Mouse (Mus musculus) forebrain, embryonic 10.5 days (tissue): ENCODE measurements around the gene Gm10644. TPM values are rescaled to one million over a fixed set of nuclear protein-coding genes. Genes with fewer than 3 reads are reported as not detected.

Experiments used
- DNase-seq: peaks from one replicate; pipeline ENCODE4 v3.0.0-alpha.2; 2017; ENCODE audit warnings: low spot score; ENCODE audit errors: extremely low spot score
- H3K27ac ChIP-seq: fragments of 300-500 bp; sonication (generic); 2 replicates; pipeline ENCODE4 v1.5.1; 2016; ENCODE audit warnings: mild to moderate bottlenecking
- H3K27me3 ChIP-seq: fragments of 300-500 bp; sonication (generic); 2 replicates; pipeline ENCODE4 v1.6.1; 2016; ENCODE audit warnings: mild to moderate bottlenecking; ENCODE audit not compliant: poor library complexity, severe bottlenecking
- H3K36me3 ChIP-seq: fragments of 300-500 bp; sonication (generic); replicated peaks from 2 replicates; pipeline ENCODE4 v1.6.1; 2016; ENCODE audit warnings: mild to moderate bottlenecking, moderate library complexity
- H3K4me1 ChIP-seq: fragments of 300-500 bp; sonication (generic); 2 replicates; pipeline ENCODE4 v1.6.1; 2016
- H3K4me3 ChIP-seq: fragments of 300-500 bp; sonication (generic); 2 replicates; pipeline ENCODE4 v1.5.1; 2016; ENCODE audit warnings: mild to moderate bottlenecking, moderate library complexity
- H3K9me3 ChIP-seq: fragments of 300-500 bp; sonication (generic); 2 replicates; pipeline ENCODE4 v1.6.1; 2016; ENCODE audit warnings: mild to moderate bottlenecking, moderate library complexity
- WGBS: fragments of 180-500 bp; shearing (Covaris S2); methylation state at CpG from one replicate; pipeline ENCODE4 v1.1.7; 2016; 5-methylcytosine and 5-hydroxymethylcytosine counted together
- polyA plus RNA-seq: library from polyadenylated mRNA; unstranded; fragments of >200 nt; fragmentation: Nextera tagmentation; extraction: Ambion mirVana; gene quantifications from 2 replicates; pipeline ENCODE4 v1.2.1, GENCODE M21; 2016

Gm10644 gene
- polyA plus RNA-seq, 1 experiment from 2014 or later = 0.94 TPM

GRCm38 (mm10) chr8:83976779-83977350 is 21.9 kb upstream of the Gm10644 start:
- DNase-seq = no peak
- Histone ChIP-seq H3K4me3 (peak overlapping the region; percentile 8; the same call in 1 of the 2 replicates), H3K4me1 (peaks cover 44% of the 10 kb centered on the region), H3K27me3 (no peaks in the 10 kb centered on the region), H3K36me3 (peaks cover 49% of the 10 kb centered on the region), H3K27ac (0 out of 2 replicates have a peak overlapping the region, but pooled peaks have one; percentile 22), H3K9me3 (no peaks in the 10 kb centered on the region)
- 95% methylated on average over 5 of the region's 5 CpGs for WGBS

- Histone ChIP-seq H3K9me3 (no peaks in the 10 kb centered on the region), H3K4me1 (peaks cover 50% of the 10 kb centered on the region), H3K27ac (no peak overlapping the region), H3K4me3 (no peak overlapping the region), H3K27me3 (no peaks in the 10 kb centered on the region), H3K36me3 (peaks cover 42% of the 10 kb centered on the region)
- DNase-seq = no peak
- WGBS = 88% methylated on average over 4 of the region's 4 CpGs
Measured at GRCm38 (mm10) chr8:83976101-83976630, 21.2 kb upstream of the Gm10644 start.

GRCm38 (mm10) chr8:83974521-83974920 is 19.5 kb upstream of the Gm10644 start:
- no peak for DNase-seq
- H3K27me3 ChIP-seq = no peaks in the 10 kb centered on the region
- no peak overlapping the region for H3K27ac ChIP-seq
- H3K4me1 ChIP-seq = peaks cover 50% of the 10 kb centered on the region
- WGBS = 87% methylated on average over 4 of the region's 4 CpGs
- H3K4me3 ChIP-seq = peak overlapping the region; percentile 96
- no peaks in the 10 kb centered on the region for H3K9me3 ChIP-seq
- H3K36me3 ChIP-seq = peaks cover 37% of the 10 kb centered on the region

- H3K27me3 ChIP-seq = no peaks in the 10 kb centered on the region
- H3K36me3 ChIP-seq = peaks cover 38% of the 10 kb centered on the region
- peak overlapping the region; percentile 88 for H3K27ac ChIP-seq
- peak overlapping the region; percentile 96 for H3K4me3 ChIP-seq
- 4% methylated on average over 37 of the region's 37 CpGs for WGBS
- H3K4me1 ChIP-seq = peaks cover 49% of the 10 kb centered on the region
- DNase-seq = no peak
- H3K9me3 ChIP-seq = no peaks in the 10 kb centered on the region
Measured at GRCm38 (mm10) chr8:83973161-83974031, 18.4 kb upstream of the Gm10644 start.

- Histone ChIP-seq H3K27ac (peak within 1 kb of the TSS; percentile 88), H3K36me3 (peaks cover 42% of the 10 kb centered on the region), H3K27me3 (no peaks in the 10 kb centered on the region), H3K9me3 (no peaks in the 10 kb centered on the region), H3K4me1 (peaks cover 39% of the 10 kb centered on the region), H3K4me3 (peak within 1 kb of the TSS; percentile 96)
- DNase-seq = peak; percentile 99
- 1% methylated on average over 91 of the region's 94 CpGs for WGBS
Measured at GRCm38 (mm10) chr8:83972150-83973120, 17.4 kb upstream of the Gm10644 start, which contains the start of gene Prkaca. Prkaca (plus strand) TSS chr8:83972993.

- 76% methylated on average over 6 of the region's 6 CpGs for WGBS
- Histone ChIP-seq H3K4me1 (peaks cover 32% of the 10 kb centered on the region), H3K4me3 (peak overlapping the region; percentile 96), H3K9me3 (no peaks in the 10 kb centered on the region), H3K36me3 (peaks cover 50% of the 10 kb centered on the region), H3K27me3 (no peaks in the 10 kb centered on the region), H3K27ac (peak overlapping the region; percentile 88; the same call in 1 of the 2 replicates)
- DNase-seq = no peak
Measured at GRCm38 (mm10) chr8:83971661-83972060, 16.7 kb upstream of the Gm10644 start.

GRCm38 (mm10) chr8:83971121-83971520 is 16.1 kb upstream of the Gm10644 start:
- 93% methylated on average over 4 of the region's 4 CpGs for WGBS
- H3K36me3 ChIP-seq = peaks cover 51% of the 10 kb centered on the region
- H3K27ac ChIP-seq = no peak overlapping the region
- no peak overlapping the region for H3K4me3 ChIP-seq
- H3K27me3 ChIP-seq = no peaks in the 10 kb centered on the region
- H3K9me3 ChIP-seq = no peaks in the 10 kb centered on the region
- H3K4me1 ChIP-seq = peaks cover 31% of the 10 kb centered on the region
- DNase-seq = no peak

GRCm38 (mm10) chr8:83967701-83968100 is 12.7 kb upstream of the Gm10644 start:
- no peaks in the 10 kb centered on the region for H3K9me3 ChIP-seq
- H3K27ac ChIP-seq = no peak overlapping the region
- no peak for DNase-seq
- no peaks in the 10 kb centered on the region for H3K27me3 ChIP-seq
- no peak overlapping the region for H3K4me3 ChIP-seq
- 95% methylated on average over 7 of the region's 7 CpGs for WGBS
- H3K4me1 ChIP-seq = peaks cover 11% of the 10 kb centered on the region
- H3K36me3 ChIP-seq = peaks cover 75% of the 10 kb centered on the region

GRCm38 (mm10) chr8:83964015-83964765 is 9.2 kb upstream of the Gm10644 start:
- 91% methylated on average over 5 of the region's 5 CpGs for WGBS
- DNase-seq = no peak
- no peaks in the 10 kb centered on the region for H3K4me1 ChIP-seq

GRCm38 (mm10) chr8:83956789-83957188 is 1.8 kb upstream of the Gm10644 start:
- Histone ChIP-seq H3K9me3 (no peaks in the 10 kb centered on the region), H3K4me1 (peaks cover 21% of the 10 kb centered on the region), H3K4me3 (peak overlapping the region; percentile 84), H3K27ac (no peak overlapping the region), H3K27me3 (no peaks in the 10 kb centered on the region), H3K36me3 (peaks cover 25% of the 10 kb centered on the region)
- 40% methylated on average over 1 of the region's 1 CpGs for WGBS
- DNase-seq = no peak

More at GRCm38 (mm10) chr8:83964015-83964765, 9.2 kb upstream of the Gm10644 start:
- no peak overlapping the region for H3K27ac ChIP-seq
- H3K27me3 ChIP-seq = no peaks in the 10 kb centered on the region
- no peak overlapping the region for H3K4me3 ChIP-seq
- no peaks in the 10 kb centered on the region for H3K9me3 ChIP-seq
- H3K36me3 ChIP-seq = peaks cover 76% of the 10 kb centered on the region

- Histone ChIP-seq H3K27me3 (no peaks in the 10 kb centered on the region), H3K36me3 (peaks cover 23% of the 10 kb centered on the region), H3K4me3 (peak overlapping the region; percentile 84), H3K27ac (peak overlapping the region; percentile 89), H3K4me1 (peaks cover 21% of the 10 kb centered on the region), H3K9me3 (no peaks in the 10 kb centered on the region)
- WGBS = 4% methylated on average over 15 of the region's 15 CpGs
- DNase-seq = no peak
Measured at GRCm38 (mm10) chr8:83955958-83956218, 883 bp upstream of the Gm10644 start.

- no peak for DNase-seq
- no peaks in the 10 kb centered on the region for H3K9me3 ChIP-seq
- H3K4me1 ChIP-seq = peaks cover 21% of the 10 kb centered on the region
- WGBS = 2% methylated on average over 14 of the region's 14 CpGs
- peak overlapping the region; percentile 80 for H3K27ac ChIP-seq
- peak overlapping the region; percentile 84 for H3K4me3 ChIP-seq
- peaks cover 15% of the 10 kb centered on the region for H3K36me3 ChIP-seq
- no peaks in the 10 kb centered on the region for H3K27me3 ChIP-seq
Measured at GRCm38 (mm10) chr8:83954749-83955105, 278 bp downstream of the Gm10644 start.
